Mouse (Mus musculus) CH12.LX (cell line): ENCODE data around the gene App. TPM values are rescaled to one million over a fixed set of nuclear protein-coding genes. Genes with fewer than 3 reads are reported as not detected.

Experiments
- DNase-seq: peaks from one replicate; pipeline ENCODE4 v3.0.0-alpha.2; 2013; ENCODE audit errors: extremely low read depth
- H3K27ac ChIP-seq: 2 replicates; pipeline ENCODE4 v1.5.1; 2012; ENCODE audit warnings: low read depth, mild to moderate bottlenecking, control low read depth, moderate library complexity; ENCODE audit not compliant: insufficient read depth
- H3K27me3 ChIP-seq: replicated peaks from 2 replicates; pipeline ENCODE3; 2012; ENCODE audit warnings: inconsistent platforms
- H3K36me3 ChIP-seq, 2 experiments: replicated peaks in 1 of 2; 2 replicates each; pipeline versions ENCODE3 to v1.6.1; 2012; ENCODE audit warnings: inconsistent platforms in 1 of 2, low read length in 1 of 2, mild to moderate bottlenecking in 1 of 2, mixed read lengths in 1 of 2, moderate library complexity in 1 of 2; ENCODE audit not compliant: control insufficient read depth in 1 of 2, insufficient read depth in 1 of 2
- H3K4me1 ChIP-seq, 2 experiments: 2 replicates each; pipeline ENCODE4 v1.6.1; 2012; ENCODE audit warnings: inconsistent platforms in 1 of 2, moderate library complexity in 1 of 2; ENCODE audit not compliant: insufficient read depth in 2 of 2, control insufficient read depth in 1 of 2
- H3K4me2 ChIP-seq: 2 replicates; pipeline ENCODE4 v1.6.1; 2012; ENCODE audit warnings: low read depth, mild to moderate bottlenecking, control low read depth; ENCODE audit not compliant: poor library complexity, insufficient read depth, severe bottlenecking
- H3K4me3 ChIP-seq, 3 experiments: fragments of 150-350 bp in 1 of 3; sonication (generic) in 1 of 3; replicated peaks in 1 of 3; 2 replicates each; pipeline versions ENCODE3 to v1.5.1; 2011 to 2012; ENCODE audit warnings: low read depth in 2 of 3, low read length in 2 of 3, mild to moderate bottlenecking in 2 of 3, moderate library complexity in 2 of 3, control low read depth in 1 of 3, improper control_type of control experiment in 1 of 3, inconsistent platforms in 1 of 3, mixed read lengths in 1 of 3; ENCODE audit not compliant: poor library complexity in 1 of 3
- H3K79me2 ChIP-seq: replicated peaks from 2 replicates; pipeline ENCODE4 v1.6.1; 2012; ENCODE audit warnings: mild to moderate bottlenecking, moderate library complexity; ENCODE audit not compliant: control insufficient read depth, poor library complexity, insufficient read depth, severe bottlenecking; ENCODE audit errors: extremely low read depth
- H3K9ac ChIP-seq: 2 replicates; pipeline ENCODE4 v1.6.1; 2012; ENCODE audit warnings: low read depth, mild to moderate bottlenecking, control low read depth, moderate library complexity; ENCODE audit not compliant: insufficient read depth
- H3K9me3 ChIP-seq: replicated peaks from 2 replicates; pipeline ENCODE3; 2012; ENCODE audit warnings: low read length, inconsistent platforms, mixed read lengths
- BHLHE40 ChIP-seq: IDR thresholded peaks from 2 replicates; pipeline ENCODE4 v1.6.1; 2011; ENCODE audit warnings: mild to moderate bottlenecking, low read depth, low read length, improper control_type of control experiment
- CHD1 ChIP-seq: IDR thresholded peaks from 2 replicates; pipeline ENCODE4 v1.6.1; 2012; ENCODE audit warnings: low read depth, low read length, improper control_type of control experiment, inconsistent platforms
- CHD2 ChIP-seq: IDR thresholded peaks from 2 replicates; pipeline ENCODE4 v1.6.1; 2011; ENCODE audit warnings: low read length, improper control_type of control experiment
- ELF1 ChIP-seq: IDR thresholded peaks from 2 replicates; pipeline ENCODE4 v1.6.1; 2014; ENCODE audit warnings: low read depth, mild to moderate bottlenecking, inconsistent platforms, low read length, improper control_type of control experiment
- GABPA ChIP-seq: IDR thresholded peaks from 2 replicates; pipeline ENCODE4 v1.6.1; 2012; ENCODE audit warnings: low read depth, low read length, improper control_type of control experiment, inconsistent platforms; ENCODE audit not compliant: insufficient replicate concordance
- HCFC1 ChIP-seq: IDR thresholded peaks from 2 replicates; pipeline ENCODE4 v1.6.1; 2012; ENCODE audit warnings: low read depth, mild to moderate bottlenecking, inconsistent platforms, low read length, improper control_type of control experiment
- IRF4 ChIP-seq: IDR thresholded peaks from 2 replicates; pipeline ENCODE4 v1.6.1; 2014; ENCODE audit warnings: low read depth, mild to moderate bottlenecking, inconsistent platforms, low read length, improper control_type of control experiment
- JUN ChIP-seq: IDR thresholded peaks from 2 replicates; pipeline ENCODE4 v1.6.1; 2011; ENCODE audit warnings: low read depth, mild to moderate bottlenecking, low read length, improper control_type of control experiment, moderate library complexity; ENCODE audit not compliant: insufficient read depth
- KAT2A ChIP-seq: IDR thresholded peaks from 2 replicates; pipeline ENCODE4 v1.6.1; 2012; ENCODE audit warnings: low read length, improper control_type of control experiment, inconsistent platforms; ENCODE audit not compliant: insufficient replicate concordance
- MAX ChIP-seq: IDR thresholded peaks from 2 replicates; pipeline ENCODE4 v1.6.1; 2011; ENCODE audit warnings: low read length, improper control_type of control experiment
- MEF2A ChIP-seq: IDR thresholded peaks from 2 replicates; pipeline ENCODE4 v1.6.1; 2014; ENCODE audit warnings: low read depth, mild to moderate bottlenecking, inconsistent platforms, low read length, improper control_type of control experiment, borderline replicate concordance
- NELFE ChIP-seq: IDR thresholded peaks from 2 replicates; pipeline ENCODE4 v1.6.1; 2011; ENCODE audit warnings: low read depth, low read length, improper control_type of control experiment
- NRF1 ChIP-seq: IDR thresholded peaks from 2 replicates; pipeline ENCODE4 v1.6.1; 2014; ENCODE audit warnings: low read depth, mild to moderate bottlenecking, inconsistent platforms, low read length, improper control_type of control experiment, moderate library complexity
- PAX5 ChIP-seq: IDR thresholded peaks from 2 replicates; pipeline ENCODE4 v1.6.1; 2012; ENCODE audit warnings: low read length, inconsistent platforms, mixed read lengths
- POLR2AphosphoS2 ChIP-seq: IDR thresholded peaks from 2 replicates; pipeline ENCODE4 v1.6.1; 2011; ENCODE audit warnings: low read depth, low read length, improper control_type of control experiment
- RAD21 ChIP-seq: IDR thresholded peaks from 2 replicates; pipeline ENCODE4 v1.6.1; 2011; ENCODE audit warnings: low read depth, mild to moderate bottlenecking, low read length, improper control_type of control experiment, moderate library complexity
- USF1 ChIP-seq: IDR thresholded peaks from 2 replicates; pipeline ENCODE4 v1.6.1; 2014; ENCODE audit warnings: low read depth, mild to moderate bottlenecking, inconsistent platforms, low read length, improper control_type of control experiment
- USF2 ChIP-seq: conservative IDR thresholded peaks from 2 replicates; pipeline ENCODE4 v1.6.1; 2011; ENCODE audit warnings: low read depth, low read length, improper control_type of control experiment
- ZKSCAN1 ChIP-seq: IDR thresholded peaks from 2 replicates; pipeline ENCODE4 v1.6.1; 2012; ENCODE audit warnings: low read depth, inconsistent platforms, low read length, improper control_type of control experiment, borderline replicate concordance
- ZMIZ1 ChIP-seq: IDR thresholded peaks from 2 replicates; pipeline ENCODE4 v1.6.1; 2012; ENCODE audit warnings: low read depth, mild to moderate bottlenecking, inconsistent platforms, low read length, improper control_type of control experiment
- dilution Hi-C: fragments of 300-500 bp; cut with MboI; formaldehyde crosslinking; loops from 2 replicates; pipeline ENCODE4 v1.14.3; 2020; ENCODE audit warnings: low sequenced_read_pairs; ENCODE audit not compliant: extremely low pct_unique_long_range_greater_than_20kb, extremely low pct_ligation_motif_present
- in situ Hi-C: fragments of 300-500 bp; cut with MboI; formaldehyde crosslinking; loops from 3 replicates; pipeline ENCODE4 v1.14.3; 2019; ENCODE audit warnings: low sequenced_read_pairs, low pct_ligation_motif_present, low pct_unique_long_range_greater_than_20kb, mixed read lengths
- polyA plus RNA-seq: library from polyadenylated mRNA; unstranded; fragments of >175 nt; gene quantifications from 2 replicates; pipeline ENCODE4 v1.2.1, GENCODE M21; 2012; ENCODE audit warnings: low read depth; ENCODE audit not compliant: insufficient read length
- total RNA-seq, 2 experiments: library from RNA; depleted of rRNA; stranded (reverse); fragments of 300-350 nt in 1 of 2; fragments of >200 nt in 1 of 2; gene quantifications; 2 replicates each; pipeline ENCODE4 v1.2.3; 2012 to 2014

App gene
- total and polyA plus RNA-seq, 3 experiments: 31.1 to 99.2 (median 84.1) TPM

GRCm38 (mm10) chr16:85139178-85139604, 34.4 kb downstream of the App start (continued):
- TF ChIP-seq HCFC1: peak; percentile 25; the same call in 1 of the 2 replicates
- TF ChIP-seq IRF4: no peak
- peak; percentile 79; the same call in 1 of the 2 replicates for TF ChIP-seq MEF2A
- TF ChIP-seq CHD1: 0 out of 2 replicates have a peak, but pooled peaks have one; percentile 85
- TF ChIP-seq JUN: peak; percentile 85
- no peak for TF ChIP-seq RAD21
- 0 out of 2 replicates have a peak, but pooled peaks have one; percentile 51 for TF ChIP-seq NELFE
- TF ChIP-seq CHD2: no peak
- no peak for TF ChIP-seq PAX5
- no peak; the same call in 1 of the 2 replicates for TF ChIP-seq BHLHE40
- no peak for TF ChIP-seq ZKSCAN1
- TF ChIP-seq GABPA: peak; percentile 47; the same call in 1 of the 2 replicates
- TF ChIP-seq USF1: peak; percentile 63
- peak; percentile 85 for TF ChIP-seq ZMIZ1
- TF ChIP-seq USF2: no peak; the same call in 1 of the 2 replicates
- TF ChIP-seq MAX: peak; percentile 65; the same call in 1 of the 2 replicates
- no peak; the same call in 1 of the 2 replicates for TF ChIP-seq ELF1

- Histone ChIP-seq H3K9ac (no peak overlapping the region), H3K4me3 (no peak overlapping the region), H3K4me2 (no peak overlapping the region), H3K27ac (no peak overlapping the region; the same call in 1 of the 2 replicates), H3K9me3 (no peaks in the 10 kb centered on the region), H3K27me3 (no peaks in the 10 kb centered on the region)
- dilution Hi-C loops: no loop called here
- TF ChIP-seq NRF1 (no peak), KAT2A (no peak)
- TF ChIP-seq, all 38 proteins: peak for 0
- in situ Hi-C loops: no loop called here
- Histone ChIP-seq H3K4me1 (peaks cover 19 to 60% of the 10 kb centered on the region in 2 experiments), H3K36me3 (peaks cover 0 to 10% of the 10 kb centered on the region in 2 experiments), H3K79me2 (peaks cover 20% of the 10 kb centered on the region)
- DNase-seq: no peak
These were observed 36.2 kb downstream of the App start for GRCm38 (mm10) chr16:85137348-85137747.

GRCm38 (mm10) chr16:85136046-85136445, 37.5 kb downstream of the App start:
- TF ChIP-seq POLR2AphosphoS2: no peak
- Histone ChIP-seq H3K9ac (no peak overlapping the region), H3K27me3 (no peaks in the 10 kb centered on the region), H3K9me3 (no peaks in the 10 kb centered on the region), H3K4me2 (no peak overlapping the region), H3K4me1 (peaks cover 23 to 60% of the 10 kb centered on the region in 2 experiments), H3K27ac (no peak overlapping the region), H3K36me3 (peaks cover 0 to 14% of the 10 kb centered on the region in 2 experiments), H3K79me2 (peaks cover 31% of the 10 kb centered on the region), H3K4me3 (no peak overlapping the region)
- dilution Hi-C loops (no loop called here), in situ Hi-C loops (no loop called here)
- DNase-seq: no peak
